Mouse (Mus musculus): ENCODE results near the gene Abhd8. TPM values are rescaled to one million over a fixed set of nuclear protein-coding genes. Genes with fewer than 3 reads are reported as not detected.

The Abhd8 gene
- polyA plus RNA-seq, 1 experiment from 2014 or later: 89.4 TPM

Other genes starting within 250 kb of the Abhd8 start
- 32.8 and 34.0 TPM in 2 replicates for gene Myo9b, start 190.9 kb downstream of the Abhd8 start, polyA plus RNA-seq (2016; fragmentation: Nextera tagmentation; extraction: Ambion mirVana)
- gene Haus8, start 190.7 kb downstream of the Abhd8 start, polyA plus RNA-seq (2016; fragmentation: Nextera tagmentation; extraction: Ambion mirVana): 54.6 and 60.4 TPM in 2 replicates
- 85.4 and 89.2 TPM in 2 replicates for gene Use1, start 96.8 kb downstream of the Abhd8 start, polyA plus RNA-seq (2016; fragmentation: Nextera tagmentation; extraction: Ambion mirVana)
- 5.4 and 5.6 TPM in 2 replicates for gene Ocel1, start 92.4 kb downstream of the Abhd8 start, polyA plus RNA-seq (2016; fragmentation: Nextera tagmentation; extraction: Ambion mirVana)
- gene Nr2f6, start 81.7 kb downstream of the Abhd8 start, polyA plus RNA-seq (2016; fragmentation: Nextera tagmentation; extraction: Ambion mirVana): 71.0 and 72.7 TPM in 2 replicates
- gene Ushbp1, start 67.9 kb downstream of the Abhd8 start, polyA plus RNA-seq (2016; fragmentation: Nextera tagmentation; extraction: Ambion mirVana): 8.6 and 8.9 TPM in 2 replicates
- 99.6 and 103 TPM in 2 replicates for gene Babam1, start 66.8 kb downstream of the Abhd8 start, polyA plus RNA-seq (2016; fragmentation: Nextera tagmentation; extraction: Ambion mirVana)
- gene Ankle1, start 57.6 kb downstream of the Abhd8 start, polyA plus RNA-seq (2016; fragmentation: Nextera tagmentation; extraction: Ambion mirVana): 40.5 and 42.7 TPM in 2 replicates
- 169 TPM in 2 replicates for gene Mrpl34, start 1.3 kb upstream of the Abhd8 start, polyA plus RNA-seq (2016; fragmentation: Nextera tagmentation; extraction: Ambion mirVana)
- gene Dda1, start 5.5 kb upstream of the Abhd8 start, polyA plus RNA-seq (2016; fragmentation: Nextera tagmentation; extraction: Ambion mirVana): 108 and 117 TPM in 2 replicates
- gene Ano8, start 22.3 kb upstream of the Abhd8 start, polyA plus RNA-seq (2016; fragmentation: Nextera tagmentation; extraction: Ambion mirVana): 9.6 and 10.7 TPM in 2 replicates
- gene Gtpbp3, start 24.4 kb upstream of the Abhd8 start, polyA plus RNA-seq (2016; fragmentation: Nextera tagmentation; extraction: Ambion mirVana): 23.0 and 25.0 TPM in 2 replicates
- 62.2 and 64.4 TPM in 2 replicates for gene Plvap, start 48.1 kb upstream of the Abhd8 start, polyA plus RNA-seq (2016; fragmentation: Nextera tagmentation; extraction: Ambion mirVana)
- 0.48 and 0.49 TPM in 2 replicates for gene Ccdc194, start 62.1 kb upstream of the Abhd8 start, polyA plus RNA-seq (2016; fragmentation: Nextera tagmentation; extraction: Ambion mirVana)
- gene Bst2, start 73.8 kb upstream of the Abhd8 start, polyA plus RNA-seq (2016; fragmentation: Nextera tagmentation; extraction: Ambion mirVana): 11.2 and 12.8 TPM in 2 replicates
- gene Mvb12a, start 79.3 kb upstream of the Abhd8 start, polyA plus RNA-seq (2016; fragmentation: Nextera tagmentation; extraction: Ambion mirVana): 69.0 and 72.6 TPM in 2 replicates
- gene Tmem221, start 95.2 kb upstream of the Abhd8 start, polyA plus RNA-seq (2016; fragmentation: Nextera tagmentation; extraction: Ambion mirVana): 0.23 and 1.1 TPM in 2 replicates
- not detected in 2 replicates for gene Nxnl1, start 102.9 kb upstream of the Abhd8 start, polyA plus RNA-seq (2016; fragmentation: Nextera tagmentation; extraction: Ambion mirVana)
- gene Slc27a1, start 105.2 kb upstream of the Abhd8 start, polyA plus RNA-seq (2016; fragmentation: Nextera tagmentation; extraction: Ambion mirVana): 48.4 and 48.6 TPM in 2 replicates
- gene Pgls, start 128.5 kb upstream of the Abhd8 start, polyA plus RNA-seq (2016; fragmentation: Nextera tagmentation; extraction: Ambion mirVana): 230 and 236 TPM in 2 replicates
- gene Fam129c, start 134.0 kb upstream of the Abhd8 start, polyA plus RNA-seq (2016; fragmentation: Nextera tagmentation; extraction: Ambion mirVana): 4.5 and 6.2 TPM in 2 replicates
- 72.7 and 72.8 TPM in 2 replicates for gene Colgalt1, start 147.3 kb upstream of the Abhd8 start, polyA plus RNA-seq (2016; fragmentation: Nextera tagmentation; extraction: Ambion mirVana)
- gene Unc13a, start 208.1 kb upstream of the Abhd8 start, polyA plus RNA-seq (2016; fragmentation: Nextera tagmentation; extraction: Ambion mirVana): 1.9 and 2.8 TPM in 2 replicates
- gene Jak3, start 212.6 kb upstream of the Abhd8 start, polyA plus RNA-seq (2016; fragmentation: Nextera tagmentation; extraction: Ambion mirVana): 3.4 and 4.5 TPM in 2 replicates
- gene Insl3, start 225.6 kb upstream of the Abhd8 start, polyA plus RNA-seq (2016; fragmentation: Nextera tagmentation; extraction: Ambion mirVana): 0.39 and 0.50 TPM in 2 replicates
- 0.64 and 0.67 TPM in 2 replicates for gene B3gnt3, start 238.1 kb upstream of the Abhd8 start, polyA plus RNA-seq (2016; fragmentation: Nextera tagmentation; extraction: Ambion mirVana)